Mouse (Mus musculus) midbrain, postnatal 0 days (tissue): ENCODE measurements around the gene Fbxo24. TPM values are rescaled to one million over a fixed set of nuclear protein-coding genes. Genes with fewer than 3 reads are reported as not detected.
A peak's percentile ranks its signal among the peaks of the same experiment; 100 is the strongest.

Experiments used
- ATAC-seq: fragments of 200-750 bp; cut with Nextera tagmentation; 2 replicates; pipeline ENCODE4 v1.8.0; 2017; ENCODE audit warnings: moderate number of reproducible peaks, mild to moderate bottlenecking, moderate TSS enrichment, moderate library complexity; ENCODE audit not compliant: low FRiP score
- DNase-seq: peaks from one replicate; pipeline ENCODE4 v3.0.0-alpha.2; 2015; ENCODE audit warnings: low spot score
- H3K27ac ChIP-seq: fragments of 300-500 bp; sonication (generic); 2 replicates; pipeline ENCODE4 v1.5.1; 2014; ENCODE audit warnings: low read depth, mild to moderate bottlenecking, low read length, mixed read lengths
- H3K27me3 ChIP-seq: fragments of 300-500 bp; sonication (generic); 2 replicates; pipeline ENCODE4 v1.6.1; 2014; ENCODE audit warnings: low read length, control low read depth, mixed read lengths; ENCODE audit not compliant: insufficient read depth
- H3K36me3 ChIP-seq: fragments of 300-500 bp; sonication (generic); 2 replicates; pipeline ENCODE4 v1.6.1; 2014; ENCODE audit warnings: low read length, control low read depth, mixed read lengths; ENCODE audit not compliant: insufficient read depth
- H3K4me1 ChIP-seq: fragments of 300-500 bp; sonication (generic); 2 replicates; pipeline ENCODE4 v1.6.1; 2014; ENCODE audit warnings: mild to moderate bottlenecking, control low read depth, antibody characterized with exemption, low read length, mixed read lengths; ENCODE audit not compliant: insufficient read depth
- H3K4me2 ChIP-seq: fragments of 300-500 bp; sonication (generic); 2 replicates; pipeline ENCODE4 v1.6.1; 2014; ENCODE audit warnings: low read depth, mild to moderate bottlenecking, low read length, mixed read lengths; ENCODE audit not compliant: poor library complexity, severe bottlenecking
- H3K4me3 ChIP-seq: fragments of 300-500 bp; sonication (generic); 2 replicates; pipeline ENCODE4 v1.5.1; 2014; ENCODE audit warnings: low read depth, mild to moderate bottlenecking, low read length, moderate library complexity
- H3K9ac ChIP-seq: fragments of 300-500 bp; sonication (generic); replicated peaks from 2 replicates; pipeline ENCODE4 v1.6.1; 2014; ENCODE audit warnings: mild to moderate bottlenecking, low read length, moderate library complexity, mixed read lengths; ENCODE audit not compliant: poor library complexity, severe bottlenecking
- H3K9me3 ChIP-seq: fragments of 300-500 bp; sonication (generic); 2 replicates; pipeline ENCODE4 v1.6.1; 2016; ENCODE audit warnings: low read length, control low read depth
- CTCF ChIP-seq: IDR thresholded peaks from 2 replicates; pipeline ENCODE4 v1.5.1; 2016; ENCODE audit warnings: antibody characterized with exemption, mild to moderate bottlenecking
- WGBS: fragments of 180-500 bp; shearing (Covaris S2); extraction: QIAGEN DNeasy Blood & Tissue Kit; methylation state at CpG from one replicate; pipeline ENCODE4 v1.1.7; 2014; 5-methylcytosine and 5-hydroxymethylcytosine counted together
- polyA plus RNA-seq: library from polyadenylated mRNA; unstranded; fragments of >200 nt; fragmentation: Nextera tagmentation; extraction: Ambion mirVana; gene quantifications from 2 replicates; pipeline ENCODE4 v1.2.1, GENCODE M21; 2015
- total RNA-seq: library from RNA; depleted of rRNA; stranded (reverse); fragments of >200 nt; gene quantifications from 2 replicates; pipeline ENCODE4 v1.2.3, GENCODE M21; 2014

Fbxo24 gene
- total and polyA plus RNA-seq, 2 experiments from 2014 or later: 0.09 TPM; not detected in 1

DNA sequence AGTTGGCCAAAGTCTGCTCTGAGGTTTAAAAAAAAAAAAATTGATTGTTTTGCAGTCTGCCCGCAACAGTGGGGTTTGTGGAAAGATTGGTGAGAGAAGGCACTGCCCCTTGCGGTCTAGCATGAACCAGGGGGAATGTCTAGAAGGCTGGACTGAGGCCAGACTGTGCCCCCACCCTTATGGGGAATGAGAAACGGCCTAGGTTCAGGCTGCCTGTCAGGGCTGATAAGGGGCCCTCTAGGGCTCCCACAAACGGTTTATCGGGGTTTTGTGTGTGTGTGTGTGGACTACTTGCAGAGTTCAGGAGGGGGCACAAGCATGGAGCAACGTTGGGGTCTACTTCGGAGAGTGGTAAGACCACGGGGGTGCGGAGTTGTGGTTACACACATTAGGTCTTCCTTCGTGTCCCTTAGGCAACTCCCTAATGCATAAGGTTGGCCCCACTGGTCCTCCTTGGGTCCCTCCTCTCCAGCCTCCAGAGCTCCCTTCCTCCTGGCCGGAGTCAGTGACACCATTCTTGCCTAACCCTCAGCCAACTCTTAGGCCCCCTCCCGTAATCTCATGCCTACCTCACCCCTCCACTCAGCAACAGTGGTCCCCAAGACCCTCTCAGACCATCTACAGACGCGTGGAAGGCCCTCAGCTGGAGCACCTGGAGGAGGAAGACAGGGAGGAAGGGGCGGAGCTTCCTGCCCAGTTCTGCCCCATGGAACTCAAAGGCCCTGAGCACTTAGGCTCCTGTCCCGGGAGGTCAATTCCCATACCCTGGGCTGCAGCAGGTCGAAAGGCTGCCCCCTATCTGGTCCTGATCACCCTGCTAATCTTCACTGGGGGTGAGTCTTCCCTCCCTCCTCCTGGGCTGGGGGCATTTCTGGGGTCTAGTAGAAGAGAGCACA, 57.9 kb downstream of the Fbxo24 start:
- Histone ChIP-seq H3K27me3 (no peaks in the 10 kb centered on the region), H3K27ac (no peak overlapping the region), H3K4me3 (no peak overlapping the region), H3K9me3 (no peaks in the 10 kb centered on the region), H3K4me2 (no peak overlapping the region), H3K4me1 (no peaks in the 10 kb centered on the region), H3K9ac (no peak overlapping the region), H3K36me3 (peaks cover 15% of the 10 kb centered on the region)
- DNase-seq (no peak), ATAC-seq (peak; percentile 36; the same call in 1 of the 2 replicates)
- WGBS: 87% methylated on average over 17 of the region's 17 CpGs
- no peak for TF ChIP-seq CTCF

DNA sequence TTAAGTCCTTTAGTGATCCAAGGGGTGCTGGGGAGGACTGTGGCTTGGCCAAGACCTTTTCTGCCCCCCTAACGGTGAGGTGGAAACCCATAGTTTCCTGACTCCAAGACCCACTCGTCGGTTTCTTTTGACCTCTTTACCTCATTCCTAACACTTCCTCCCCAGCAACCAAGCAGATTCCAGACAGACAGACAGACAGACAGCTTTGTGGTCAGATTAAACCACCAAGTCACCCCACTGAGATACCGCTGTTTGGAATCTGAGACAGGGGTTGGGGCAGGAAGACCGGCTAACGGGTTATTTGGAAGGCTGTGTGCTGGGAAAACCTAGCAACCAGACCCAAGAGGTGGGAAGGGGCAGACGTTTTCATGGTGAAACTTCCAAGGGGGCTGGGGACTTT, 58.6 kb downstream of the Fbxo24 start:
- DNase-seq (no peak), ATAC-seq (no peak)
- Histone ChIP-seq H3K36me3 (peaks cover 21% of the 10 kb centered on the region), H3K4me3 (no peak overlapping the region), H3K9me3 (no peaks in the 10 kb centered on the region), H3K27ac (no peak overlapping the region), H3K9ac (no peak overlapping the region), H3K4me1 (no peaks in the 10 kb centered on the region), H3K27me3 (no peaks in the 10 kb centered on the region), H3K4me2 (no peak overlapping the region)
- 47% methylated on average over 7 of the region's 7 CpGs for WGBS
- no peak for TF ChIP-seq CTCF

GRCm38 (mm10) chr5:137569665-137570064, 59.1 kb downstream of the Fbxo24 start, which contains the start of gene Tfr2:
Gene Tfr2 (plus strand): TSS chr5:137569840.
- Histone ChIP-seq H3K36me3 (peaks cover 23% of the 10 kb centered on the region), H3K9ac (no peak within 1 kb of the TSS), H3K4me3 (no peak within 1 kb of the TSS), H3K4me1 (no peaks in the 10 kb centered on the region), H3K27ac (no peak within 1 kb of the TSS), H3K4me2 (no peak within 1 kb of the TSS), H3K27me3 (no peaks in the 10 kb centered on the region), H3K9me3 (no peaks in the 10 kb centered on the region)
- DNase-seq (no peak), ATAC-seq (no peak)
- TF ChIP-seq CTCF: no peak
- WGBS: 36% methylated on average over 9 of the region's 9 CpGs

DNA sequence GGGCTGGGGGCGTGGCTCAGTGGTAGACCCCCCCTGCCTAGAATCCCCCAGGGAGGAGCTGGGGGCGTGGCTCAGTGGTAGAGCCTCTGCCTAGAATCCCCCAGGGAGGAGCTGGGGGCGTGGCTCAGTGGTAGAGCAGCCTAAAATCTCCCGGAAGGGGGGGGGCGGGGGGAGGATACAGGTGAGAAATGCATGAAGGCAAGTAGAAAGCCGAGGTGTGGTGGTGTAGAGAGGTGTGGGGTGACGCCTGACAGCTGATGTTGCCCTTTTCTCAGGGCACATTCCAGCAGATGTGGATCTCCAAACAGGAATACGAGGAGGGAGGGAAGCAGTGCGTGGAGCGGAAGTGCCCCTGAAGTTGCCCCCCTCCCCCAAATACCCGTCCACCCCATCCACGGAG, 59.8 kb downstream of the Fbxo24 start:
- H3K9ac ChIP-seq: no peak overlapping the region
- DNase-seq (no peak), ATAC-seq (no peak)
- no peak for TF ChIP-seq CTCF
- H3K36me3 ChIP-seq: peaks cover 29% of the 10 kb centered on the region
- H3K27ac ChIP-seq: no peak overlapping the region
- H3K4me3 ChIP-seq: no peak overlapping the region
- no peaks in the 10 kb centered on the region for H3K27me3 ChIP-seq
- no peaks in the 10 kb centered on the region for H3K9me3 ChIP-seq
- WGBS: 81% methylated on average over 12 of the region's 12 CpGs
- H3K4me1 ChIP-seq: no peaks in the 10 kb centered on the region
- H3K4me2 ChIP-seq: no peak overlapping the region

- no peak overlapping the region for H3K27ac ChIP-seq
- no peaks in the 10 kb centered on the region for H3K9me3 ChIP-seq
- no peaks in the 10 kb centered on the region for H3K4me1 ChIP-seq
- no peak for ATAC-seq
- no peaks in the 10 kb centered on the region for H3K27me3 ChIP-seq
- 86% methylated on average over 8 of the region's 8 CpGs for WGBS
- no peak for DNase-seq
- no peak for TF ChIP-seq CTCF
- H3K9ac ChIP-seq: no peak overlapping the region
- peaks cover 31% of the 10 kb centered on the region for H3K36me3 ChIP-seq
- no peak overlapping the region for H3K4me3 ChIP-seq
- H3K4me2 ChIP-seq: no peak overlapping the region
These were observed 60.5 kb downstream of the Fbxo24 start for GRCm38 (mm10) chr5:137568223-137568798.

DNA sequence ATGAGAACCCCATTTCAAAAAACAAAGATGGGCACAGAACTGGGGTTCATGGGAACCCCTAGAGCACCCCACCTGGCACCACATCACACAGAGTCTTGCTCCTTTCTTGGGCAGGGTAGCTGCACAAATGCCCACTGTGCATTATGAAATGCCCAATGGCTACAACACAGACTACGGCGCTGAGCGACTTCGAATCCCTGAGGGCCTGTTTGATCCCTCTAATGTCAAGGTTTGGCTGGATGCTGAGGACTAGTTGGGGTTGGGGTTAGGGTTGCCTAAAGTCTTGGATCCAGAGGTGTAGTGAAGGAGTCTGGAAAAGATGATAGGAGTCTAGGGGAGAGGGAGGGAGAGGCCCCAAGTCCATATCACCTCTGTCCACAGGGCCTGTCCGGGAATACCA, 62.4 kb downstream of the Fbxo24 start:
- Histone ChIP-seq H3K9ac (no peak overlapping the region), H3K27ac (no peak overlapping the region), H3K9me3 (no peaks in the 10 kb centered on the region), H3K4me1 (no peaks in the 10 kb centered on the region), H3K36me3 (peaks cover 31% of the 10 kb centered on the region), H3K4me3 (no peak overlapping the region), H3K27me3 (no peaks in the 10 kb centered on the region), H3K4me2 (no peak overlapping the region)
- no peak for ATAC-seq
- DNase-seq: no peak
- no peak for TF ChIP-seq CTCF
- 96% methylated on average over 5 of the region's 5 CpGs for WGBS
